Mouse (Mus musculus) lung, adult 2 months (tissue): ENCODE measurements around the gene Gsto2. TPM values are rescaled to one million over a fixed set of nuclear protein-coding genes. Genes with fewer than 3 reads are reported as not detected.
A peak's percentile ranks its signal among the peaks of the same experiment; 100 is the strongest.

Experiments used
- DNase-seq: peaks from one replicate; pipeline ENCODE4 v3.0.0; 2022
- H3K4me1 ChIP-seq: fragments of 200-500 bp; 2 replicates; pipeline ENCODE4 v1.6.1; 2011; ENCODE audit warnings: low read length; ENCODE audit not compliant: control insufficient read depth, insufficient read depth
- H3K4me3 ChIP-seq: fragments of 200-500 bp; replicated peaks from 2 replicates; pipeline ENCODE3; 2011; ENCODE audit warnings: low read depth, mild to moderate bottlenecking, control low read depth, low read length; ENCODE audit errors: extremely low read depth
- CTCF ChIP-seq: fragments of 200-500 bp; IDR thresholded peaks from 2 replicates; pipeline ENCODE4 v1.5.1; 2011; ENCODE audit warnings: mild to moderate bottlenecking, low read length, control low read depth; ENCODE audit not compliant: insufficient read depth
- POLR2A ChIP-seq: fragments of 200-500 bp; IDR thresholded peaks from 2 replicates; pipeline ENCODE4 v1.6.1; 2011; ENCODE audit warnings: low read depth, mild to moderate bottlenecking, control low read depth, low read length, borderline replicate concordance; ENCODE audit errors: extremely low read depth
- WGBS: fragments of 180-500 bp; shearing (Covaris S2); methylation state at CpG from one replicate; pipeline ENCODE4 v1.1.7; 2018; 5-methylcytosine and 5-hydroxymethylcytosine counted together
- polyA plus RNA-seq: library from polyadenylated mRNA; depleted of rRNA; stranded (reverse); fragments of >200 nt; gene quantifications from 2 replicates; pipeline ENCODE4 v1.2.3, GENCODE M21; 2012; rRNA removed

Gsto2 gene
- 1.1 and 1.5 TPM in 2 replicates for polyA plus RNA-seq

- peak; percentile 32; the same call in 1 of the 2 replicates for TF ChIP-seq CTCF
- peak; percentile 36; the same call in 1 of the 2 replicates for TF ChIP-seq POLR2A
- DNase-seq = peak; percentile 86
- WGBS = 1% methylated on average over 49 of the region's 49 CpGs
- Histone ChIP-seq H3K4me3 (peak within 1 kb of the TSS; percentile 72), H3K4me1 (no peaks in the 10 kb centered on the region; the same call in 1 of the 2 replicates)
Observed at GRCm38 (mm10) chr19:47865353-47865947, at the start of gene Gsto2. Gene Gsto2, plus strand, starts transcription at chr19:47865534.

- DNase-seq = no peak
- Histone ChIP-seq H3K4me3 (no peak overlapping the region), H3K4me1 (no peaks in the 10 kb centered on the region)
- TF ChIP-seq CTCF (no peak), POLR2A (no peak)
- 66% methylated on average over 9 of the region's 9 CpGs for WGBS
Observed at GRCm38 (mm10) chr19:47817692-47818091, 47.6 kb upstream of the Gsto2 start.

DNA sequence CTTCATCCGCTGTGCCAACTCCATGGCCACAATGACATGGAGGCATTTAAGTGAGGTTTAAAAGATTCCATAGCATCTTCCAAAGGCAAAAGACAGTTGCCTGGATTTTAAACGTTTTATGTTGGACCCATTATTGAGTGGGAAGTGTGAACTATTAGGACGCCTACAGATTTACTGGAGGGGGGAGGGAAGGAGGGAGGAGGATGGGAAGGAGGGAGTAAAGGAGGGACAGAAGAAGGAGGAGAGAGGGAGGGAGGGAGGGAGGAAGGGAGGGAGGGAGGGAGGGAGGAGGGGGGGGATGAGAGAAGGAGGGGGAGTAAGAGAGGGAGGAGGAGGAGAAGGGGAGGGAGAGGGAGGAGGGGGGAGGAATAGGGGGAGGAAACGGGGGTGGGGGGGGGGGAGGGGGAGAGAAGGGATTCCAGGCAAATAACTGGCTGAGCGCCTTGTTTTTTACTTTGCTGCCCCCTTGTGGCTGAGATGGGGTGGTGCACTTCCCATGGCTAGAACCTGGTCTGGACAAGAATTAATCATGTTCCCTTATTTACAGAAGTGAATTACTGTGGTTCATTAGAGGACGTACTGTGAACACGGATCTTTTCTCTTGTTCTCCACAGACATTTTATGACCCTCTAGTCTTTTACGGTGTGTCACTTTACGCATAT is 44.4 kb upstream of the Gsto2 start:
- TF ChIP-seq POLR2A (no peak), CTCF (peak; percentile 88)
- no peak overlapping the region for H3K4me3 ChIP-seq
- 19% methylated on average over 9 of the region's 9 CpGs for WGBS
- H3K4me1 ChIP-seq = no peaks in the 10 kb centered on the region
- peak; percentile 49 for DNase-seq

- Histone ChIP-seq H3K4me1 (no peaks in the 10 kb centered on the region), H3K4me3 (no peak overlapping the region)
- no peak for DNase-seq
- WGBS = 30% methylated on average over 7 of the region's 7 CpGs
- TF ChIP-seq CTCF = no peak
- no peak for TF ChIP-seq POLR2A
Observed at GRCm38 (mm10) chr19:47821494-47821872, 43.9 kb upstream of the Gsto2 start.

GRCm38 (mm10) chr19:47822143-47822796 is 43.1 kb upstream of the Gsto2 start:
- Histone ChIP-seq H3K4me1 (no peaks in the 10 kb centered on the region), H3K4me3 (no peak overlapping the region)
- TF ChIP-seq CTCF (no peak), POLR2A (no peak)
- 24% methylated on average over 8 of the region's 8 CpGs for WGBS
- no peak for DNase-seq

GRCm38 (mm10) chr19:47824026-47824425 is 41.3 kb upstream of the Gsto2 start:
- Histone ChIP-seq H3K4me1 (no peaks in the 10 kb centered on the region), H3K4me3 (no peak overlapping the region)
- DNase-seq = no peak
- TF ChIP-seq POLR2A = no peak
- no peak for TF ChIP-seq CTCF
- WGBS = 59% methylated on average over 5 of the region's 5 CpGs

GRCm38 (mm10) chr19:47829913-47830450 is 35.4 kb upstream of the Gsto2 start:
- H3K4me1 ChIP-seq = no peaks in the 10 kb centered on the region
- WGBS = 85% methylated on average over 14 of the region's 14 CpGs
- H3K4me3 ChIP-seq = no peak overlapping the region
- TF ChIP-seq CTCF = no peak
- no peak for TF ChIP-seq POLR2A
- DNase-seq = no peak

GRCm38 (mm10) chr19:47831111-47831510 is 34.2 kb upstream of the Gsto2 start:
- Histone ChIP-seq H3K4me1 (no peaks in the 10 kb centered on the region), H3K4me3 (no peak overlapping the region)
- DNase-seq = no peak
- TF ChIP-seq POLR2A = no peak
- no peak for TF ChIP-seq CTCF
- 94% methylated on average over 8 of the region's 8 CpGs for WGBS

GRCm38 (mm10) chr19:47832316-47832715 is 33.0 kb upstream of the Gsto2 start:
- 83% methylated on average over 16 of the region's 16 CpGs for WGBS
- TF ChIP-seq POLR2A (no peak), CTCF (no peak)
- no peak for DNase-seq
- Histone ChIP-seq H3K4me3 (no peak overlapping the region), H3K4me1 (no peaks in the 10 kb centered on the region)

DNA sequence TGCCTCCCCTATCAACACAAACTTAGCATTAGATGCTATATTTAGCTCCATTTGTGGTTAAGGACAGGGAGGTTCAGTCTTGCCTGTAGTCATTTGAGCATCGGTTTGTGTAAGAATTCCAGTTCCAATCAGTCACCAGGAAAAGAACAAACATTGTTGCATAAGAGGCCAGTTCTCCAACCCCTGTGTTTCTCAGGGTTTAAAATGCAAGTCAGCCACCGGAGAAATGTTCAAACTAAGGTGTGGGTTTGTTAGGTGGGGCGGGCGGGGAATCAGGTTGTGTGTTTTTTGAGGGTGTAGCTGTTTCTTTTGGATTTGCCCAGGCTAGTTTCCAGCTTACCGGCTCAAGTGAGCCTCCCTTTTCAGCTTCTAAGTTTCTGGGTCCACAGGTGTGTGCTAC is 30.7 kb upstream of the Gsto2 start:
- DNase-seq = no peak
- Histone ChIP-seq H3K4me1 (no peaks in the 10 kb centered on the region), H3K4me3 (no peak overlapping the region)
- no peak for TF ChIP-seq CTCF
- TF ChIP-seq POLR2A = no peak
- whole genome bisulfite sequencing = 59% methylated on average over 5 of the region's 5 CpGs
